Mouse (Mus musculus): ENCODE measurements at regions not wholly inside any gene's neighbourhood (a gene's known extent, or its start where the extent isn't known, plus 50 kb on each side); places are given as distances from the start of the nearest gene placed in this dataset.

DNA sequence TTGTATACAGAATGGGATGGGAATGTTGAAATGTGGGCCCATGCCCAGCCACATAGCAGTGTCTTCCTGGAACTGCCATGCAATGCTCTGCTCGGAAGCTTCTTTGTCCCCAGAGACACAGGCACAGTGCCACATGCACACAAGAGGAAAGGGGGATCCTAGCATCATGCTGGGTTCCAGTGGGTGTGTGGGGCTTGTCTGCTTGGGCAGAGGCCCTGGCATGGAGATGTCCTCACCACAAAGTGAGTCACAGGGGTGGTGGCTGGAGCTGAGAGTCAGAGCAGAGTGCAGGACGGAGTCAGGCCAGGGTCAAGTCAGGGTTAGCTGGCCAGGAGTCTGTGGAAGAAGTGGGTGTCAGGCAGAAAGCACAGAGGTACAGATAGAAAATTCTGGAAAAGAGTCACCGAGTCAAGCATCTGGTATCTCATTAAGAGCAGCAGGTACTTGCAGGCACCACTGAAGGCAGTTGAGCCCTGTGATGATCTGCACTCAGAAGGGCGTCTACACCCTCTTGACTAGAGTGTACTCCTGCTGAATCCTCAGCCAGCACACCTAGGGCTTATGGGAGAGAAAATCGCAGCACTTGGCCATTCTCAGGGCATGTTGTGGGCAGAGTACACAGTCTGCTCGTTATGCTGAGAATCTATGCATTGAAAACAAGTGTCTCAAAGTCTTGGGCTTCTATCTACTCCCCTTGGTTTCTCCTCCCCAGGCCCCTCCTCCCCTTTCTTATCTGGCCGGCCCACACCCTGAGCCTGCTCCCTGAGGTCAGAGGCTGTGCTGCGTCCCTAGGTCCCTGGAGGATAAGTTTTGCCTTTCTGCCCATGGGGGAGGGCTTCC, 85.3 kb downstream of the Ackr3 start:
- ATAC-seq (ENCODE audit: poor library complexity, severe bottlenecking): peak; percentile 45

DNA sequence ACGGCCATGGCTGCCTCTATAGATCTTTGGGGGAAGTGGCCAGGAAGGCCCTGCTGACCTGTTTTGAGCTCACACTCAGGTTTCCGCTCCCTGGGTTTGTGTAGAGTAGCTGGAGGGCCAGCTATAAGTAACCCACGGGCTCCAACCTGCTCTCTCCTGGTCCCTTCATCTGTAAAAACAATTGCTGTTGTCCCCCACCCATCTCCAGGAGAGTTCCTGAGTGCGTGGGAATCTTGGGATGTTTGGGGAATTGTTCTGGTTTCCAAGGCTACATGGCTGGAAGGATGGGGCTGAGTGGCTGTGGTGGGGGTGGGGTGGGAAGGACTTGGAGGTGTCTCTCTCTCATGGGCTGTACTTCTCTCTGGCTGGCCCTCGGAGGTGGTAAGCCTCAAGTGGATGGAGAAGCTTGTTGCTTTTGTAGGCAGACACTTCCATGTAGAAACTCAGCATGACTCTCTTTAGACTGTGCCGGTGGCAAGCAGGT, 86.0 kb downstream of the Ackr3 start:
- ATAC-seq (ENCODE audit: poor library complexity, severe bottlenecking): no peak

DNA sequence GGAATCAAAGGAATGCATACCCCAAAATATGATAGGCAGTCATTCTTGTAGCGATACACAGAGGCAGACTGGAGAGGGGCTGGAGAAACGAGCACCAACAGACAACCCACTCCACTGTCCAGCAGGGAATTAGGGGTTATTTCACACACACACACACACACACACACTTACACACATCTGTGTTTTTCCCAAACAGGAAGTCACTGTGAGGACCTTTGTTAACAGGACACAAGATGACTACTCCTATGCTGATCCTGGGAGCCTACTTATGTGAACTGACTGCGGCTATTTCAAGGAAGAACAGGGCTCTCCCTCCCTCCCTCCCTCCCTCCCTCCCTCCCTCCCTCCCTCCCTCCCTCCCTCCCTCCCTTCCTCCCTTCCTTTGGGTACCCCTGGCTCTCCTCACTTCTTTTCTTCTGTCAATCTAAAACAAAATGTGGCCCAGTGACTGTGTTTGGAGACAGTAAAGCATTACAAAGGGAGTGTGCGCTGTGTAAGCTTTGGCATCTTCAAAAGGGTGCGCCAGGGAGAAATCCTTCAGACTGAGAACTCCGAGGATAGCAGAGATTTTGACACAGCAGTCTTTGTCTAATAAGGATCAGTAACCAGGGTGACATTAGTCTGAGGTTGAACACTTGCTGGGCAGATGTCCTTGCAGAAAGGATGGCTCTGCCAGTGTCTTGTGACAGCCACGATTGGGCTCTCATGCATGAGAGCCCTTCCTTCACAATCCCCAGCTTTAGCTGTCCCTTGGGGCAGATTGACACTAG, 86.8 kb downstream of the Ackr3 start:
- ATAC-seq (ENCODE audit: poor library complexity, severe bottlenecking): no peak

DNA sequence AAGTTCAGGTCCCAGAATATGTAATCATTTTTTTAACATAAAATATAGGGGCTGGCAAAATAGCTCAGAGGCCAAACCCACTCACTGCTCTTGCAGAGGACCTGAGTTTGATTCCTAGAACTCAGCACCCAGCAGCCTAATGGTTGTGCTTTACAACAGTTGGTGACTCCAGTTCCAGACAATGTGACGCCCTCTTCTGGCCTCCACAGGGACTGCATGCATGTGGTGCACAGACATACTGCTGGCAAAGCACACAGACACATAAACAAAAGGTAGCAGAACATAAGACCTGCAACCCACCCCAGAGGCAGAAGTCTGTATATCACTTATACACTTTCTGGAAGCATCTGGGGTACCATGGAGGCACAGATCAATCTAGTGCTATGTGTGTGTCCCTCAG, 87.5 kb downstream of the Ackr3 start:
- no peak for ATAC-seq (ENCODE audit: poor library complexity, severe bottlenecking)

DNA sequence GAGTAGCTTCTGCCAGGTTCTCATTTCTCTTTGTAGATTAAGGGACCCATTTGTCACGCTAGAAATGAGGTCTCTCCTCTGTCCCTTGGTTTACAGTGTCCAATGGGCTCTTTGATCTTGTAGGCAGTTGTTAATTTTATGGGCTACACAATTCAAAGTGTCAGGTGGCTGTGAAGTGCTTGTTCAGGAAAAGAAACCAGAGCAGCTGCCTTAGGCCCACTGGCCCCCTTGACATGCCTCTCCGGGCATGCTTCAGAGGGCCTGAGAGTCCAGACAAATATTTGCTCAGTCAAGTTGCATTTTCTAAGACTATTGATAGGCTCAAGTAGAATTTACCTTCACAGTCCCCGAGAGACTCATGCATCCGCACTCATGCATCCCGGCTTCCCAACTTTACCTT, 94.0 kb downstream of the Ackr3 start:
- ATAC-seq (ENCODE audit: poor library complexity, severe bottlenecking): no peak

DNA sequence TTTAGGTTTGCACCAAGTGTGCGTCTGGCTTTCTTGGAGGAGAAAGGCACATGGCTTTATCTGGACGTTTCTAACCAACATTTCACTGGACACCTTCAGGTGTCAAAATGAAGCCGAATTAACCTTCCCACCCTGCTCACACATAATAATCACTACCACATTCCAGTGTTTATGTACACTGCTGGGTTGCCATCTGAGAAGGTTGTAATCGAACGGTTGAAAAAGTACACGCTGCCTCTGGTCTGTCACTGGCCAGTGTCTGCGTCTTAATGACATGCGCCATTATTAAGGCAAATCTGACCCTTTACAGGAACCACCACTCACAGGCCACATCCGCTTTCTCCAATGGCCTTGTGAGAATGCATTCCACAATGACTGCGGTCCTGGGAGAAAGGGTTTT, 96.4 kb downstream of the Ackr3 start:
- ATAC-seq (ENCODE audit: poor library complexity, severe bottlenecking): no peak

DNA sequence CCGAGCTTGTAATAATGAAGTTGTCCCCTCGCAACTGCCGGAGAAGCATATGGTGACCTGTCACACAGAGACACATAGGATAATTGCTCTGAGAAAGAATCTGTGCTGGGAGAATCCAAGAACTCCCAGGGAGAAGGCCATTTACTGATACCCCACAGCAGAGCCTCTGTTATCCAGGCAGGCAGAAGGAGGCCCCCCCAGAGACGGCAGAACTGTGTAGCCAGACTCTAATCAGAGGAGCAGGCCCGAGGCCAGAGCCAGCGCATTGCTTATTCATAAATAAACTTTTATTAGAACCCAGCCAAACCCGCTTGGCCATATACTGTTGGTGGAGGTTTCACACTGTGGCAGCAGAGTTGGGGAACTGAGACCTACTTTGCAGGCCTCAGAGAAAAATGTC, 100.6 kb downstream of the Ackr3 start:
- no peak for ATAC-seq (ENCODE audit: poor library complexity, severe bottlenecking)

- no peak for ATAC-seq (ENCODE audit: poor library complexity, severe bottlenecking)
Observed at GRCm38 (mm10) chr1:90311016-90311415, 107.2 kb downstream of the Ackr3 start.

DNA sequence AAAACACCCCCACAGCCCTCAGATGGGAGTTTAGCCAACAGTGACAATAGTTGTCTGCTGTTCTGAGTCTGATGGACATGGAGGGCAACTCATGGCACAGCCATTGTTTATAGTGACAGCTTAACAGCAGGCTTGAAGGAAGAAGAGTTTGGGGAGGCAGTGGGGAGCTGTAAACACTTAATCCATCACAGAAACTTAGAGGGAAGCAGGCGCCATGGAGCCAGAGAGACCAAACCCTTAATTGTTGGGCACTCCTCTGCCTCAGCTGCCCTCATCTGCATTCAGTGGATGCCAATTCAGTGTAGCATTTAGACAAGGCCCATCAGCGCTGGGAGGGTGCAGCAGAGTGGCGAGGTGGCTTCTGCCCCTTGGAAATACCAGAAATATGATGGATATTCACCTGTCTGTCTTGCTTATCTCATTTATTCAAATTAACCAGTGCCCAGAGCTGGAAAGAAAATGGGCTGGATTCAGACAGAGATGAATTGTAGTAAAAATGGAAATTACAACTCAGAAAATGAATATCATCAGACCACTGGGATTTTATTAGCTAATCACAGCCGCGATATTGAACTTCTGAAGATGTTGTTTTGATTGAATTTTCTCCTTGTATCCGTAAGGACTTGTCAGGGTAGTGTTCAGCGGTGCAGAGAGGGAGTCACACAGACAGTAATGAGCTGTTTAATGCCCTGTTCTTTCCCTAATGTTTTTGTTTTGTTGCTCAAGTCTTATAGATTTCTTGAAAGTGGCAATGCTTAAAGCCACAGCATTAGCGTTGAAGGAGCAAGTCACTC, 108.1 kb downstream of the Ackr3 start:
- no peak for ATAC-seq (ENCODE audit: poor library complexity, severe bottlenecking)

DNA sequence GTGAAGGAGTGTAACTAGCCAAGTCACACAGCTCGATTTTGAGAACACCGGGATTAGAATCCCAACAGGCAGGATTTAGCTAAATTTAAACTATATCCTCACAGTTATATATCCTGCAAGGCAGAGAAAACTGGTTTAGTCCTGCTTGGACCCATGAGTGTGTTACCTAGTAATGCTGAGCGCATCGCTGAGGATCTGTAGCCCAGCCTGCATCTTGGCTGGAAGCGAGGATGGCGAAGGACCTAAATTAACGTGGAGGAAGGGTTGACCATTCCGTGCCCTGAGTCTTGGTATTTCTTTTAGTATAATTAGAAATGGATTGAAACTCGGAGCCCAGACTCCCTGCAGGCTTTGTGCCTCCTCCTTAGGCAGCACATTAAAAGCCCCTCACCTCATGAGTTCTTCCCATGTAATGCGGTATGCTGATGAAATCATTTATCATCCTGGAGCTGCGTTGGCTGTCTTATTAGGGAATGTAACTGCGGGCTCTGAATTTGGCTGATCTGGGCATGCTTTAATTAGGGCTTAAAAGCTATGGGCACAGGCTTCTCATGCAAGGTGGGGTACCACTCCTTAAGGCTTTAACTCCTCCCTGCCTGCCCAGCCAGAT, 110.1 kb downstream of the Ackr3 start:
- no peak for ATAC-seq (ENCODE audit: poor library complexity, severe bottlenecking)

- no peak for ATAC-seq (ENCODE audit: poor library complexity, severe bottlenecking)
Observed at GRCm38 (mm10) chr1:90317902-90318301, 114.1 kb downstream of the Ackr3 start.

DNA sequence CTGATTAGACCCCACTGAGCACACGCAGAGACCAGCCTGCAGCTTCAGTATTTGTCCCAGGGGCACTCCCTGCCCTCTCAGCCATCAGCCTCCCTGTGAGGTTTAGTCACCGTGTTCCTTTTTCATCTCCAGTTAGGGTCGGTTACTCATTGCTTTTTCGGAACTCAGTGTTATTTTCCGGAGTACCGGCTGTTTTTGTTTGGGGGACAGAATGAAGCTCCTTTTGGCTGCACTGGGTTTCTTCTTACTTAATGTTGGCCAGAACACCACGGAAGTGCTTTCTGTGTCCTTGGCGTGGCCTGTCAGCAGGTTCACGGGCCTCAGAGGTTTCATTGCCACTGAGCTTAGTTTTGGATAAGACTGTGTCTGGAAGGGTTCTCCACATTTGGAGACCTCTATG, 114.7 kb downstream of the Ackr3 start:
- ATAC-seq (ENCODE audit: poor library complexity, severe bottlenecking): no peak

DNA sequence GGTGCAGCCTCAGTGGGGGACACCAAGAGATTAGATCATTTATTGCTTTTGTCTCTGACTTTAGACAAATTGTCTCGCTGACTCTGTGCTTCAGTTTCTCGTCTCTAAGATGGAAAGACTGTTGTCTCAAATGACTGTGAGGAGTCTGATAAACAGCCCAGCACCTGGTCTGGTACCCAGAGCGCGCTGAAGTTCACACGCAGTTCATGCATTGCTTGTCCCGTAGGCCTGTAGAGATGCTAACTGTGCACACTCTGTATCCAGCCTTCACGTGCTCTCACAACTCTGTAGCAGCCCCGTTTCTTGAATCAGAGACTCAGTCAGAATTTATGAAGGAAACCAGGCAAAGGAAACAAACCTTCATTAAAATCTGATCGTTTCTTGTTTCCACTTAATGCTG, 116.7 kb downstream of the Ackr3 start:
- ATAC-seq (ENCODE audit: poor library complexity, severe bottlenecking): no peak

DNA sequence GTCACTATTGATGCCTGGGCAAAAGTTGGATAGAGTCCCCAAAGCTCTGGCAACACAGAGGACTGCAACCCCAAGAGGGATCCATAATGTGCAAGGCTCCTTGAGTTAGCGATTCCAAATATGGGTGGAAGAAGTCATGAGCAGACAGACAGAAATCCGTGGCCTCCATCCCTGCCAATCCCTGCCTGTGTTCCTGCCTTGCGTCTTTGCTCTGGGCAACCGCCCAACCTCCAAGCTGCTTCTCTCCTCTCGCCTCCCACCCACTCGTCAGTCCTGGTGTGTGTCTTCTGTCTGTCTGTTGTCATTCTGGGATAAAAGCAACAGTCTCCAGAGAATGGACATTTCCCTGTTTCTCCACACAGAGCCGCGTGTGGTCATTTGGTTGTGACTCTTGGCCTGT, 117.7 kb downstream of the Ackr3 start:
- no peak for ATAC-seq (ENCODE audit: poor library complexity, severe bottlenecking)

GRCm38 (mm10) chr1:90327237-90327636, 123.5 kb downstream of the Ackr3 start:
- no peak for ATAC-seq (ENCODE audit: poor library complexity, severe bottlenecking)

DNA sequence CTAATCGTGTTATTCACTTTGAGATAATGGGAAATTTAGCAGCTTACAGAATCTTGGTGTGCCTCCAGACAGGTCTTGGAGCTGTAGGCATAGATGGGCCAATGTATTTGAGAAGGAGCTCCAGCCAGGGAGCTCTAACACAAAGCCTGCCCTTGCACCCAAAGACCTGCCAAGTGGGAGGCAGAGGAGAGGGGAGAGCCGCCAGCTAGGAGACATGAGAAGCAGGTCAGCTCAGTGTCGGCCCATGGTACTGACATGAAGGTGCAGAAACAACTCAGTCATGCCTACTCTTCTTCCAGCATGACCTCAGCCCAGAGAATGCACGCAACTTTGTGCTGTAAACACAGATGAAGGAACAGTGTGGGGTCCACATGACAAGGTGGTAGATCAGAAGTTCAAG, 128.8 kb downstream of the Ackr3 start:
- no peak for ATAC-seq (ENCODE audit: poor library complexity, severe bottlenecking)

GRCm38 (mm10) chr1:90333676-90334430, 130.1 kb downstream of the Ackr3 start:
- ATAC-seq (ENCODE audit: poor library complexity, severe bottlenecking): no peak

GRCm38 (mm10) chr1:90335001-90335747, 131.4 kb downstream of the Ackr3 start:
- no peak for ATAC-seq (ENCODE audit: poor library complexity, severe bottlenecking)

GRCm38 (mm10) chr1:90337876-90338316, 134.1 kb downstream of the Ackr3 start:
- no peak for ATAC-seq (ENCODE audit: poor library complexity, severe bottlenecking)

All from megakaryocyte, adult 5-6 weeks (primary cell).